Mouse (Mus musculus) intestine, embryonic 14.5 days (tissue): ENCODE measurements around the gene Slc44a5. TPM values are rescaled to one million over a fixed set of nuclear protein-coding genes. Genes with fewer than 3 reads are reported as not detected.
A peak's percentile ranks its signal among the peaks of the same experiment; 100 is the strongest.

ENCODE experiments used
- ATAC-seq: fragments of 200-750 bp; cut with Nextera tagmentation; replicated peaks from 2 replicates; pipeline ENCODE4 v1.8.0; 2017; ENCODE audit warnings: low read depth, moderate number of reproducible peaks, moderate TSS enrichment, moderate library complexity; ENCODE audit not compliant: low FRiP score, low TSS enrichment
- DNase-seq: peaks from one replicate; pipeline ENCODE4 v3.0.0-alpha.2; 2018; ENCODE audit warnings: low spot score
- H3K27ac ChIP-seq: fragments of 300-500 bp; sonication (generic); 2 replicates; pipeline ENCODE4 v1.5.1; 2014; ENCODE audit warnings: low read depth, mild to moderate bottlenecking, control low read depth
- H3K27me3 ChIP-seq: fragments of 300-500 bp; sonication (generic); replicated peaks from 2 replicates; pipeline ENCODE4 v1.6.1; 2014; ENCODE audit warnings: low read length, control low read depth; ENCODE audit not compliant: control insufficient read depth, insufficient read depth
- H3K36me3 ChIP-seq: fragments of 300-500 bp; sonication (generic); 2 replicates; pipeline ENCODE4 v1.6.1; 2014; ENCODE audit warnings: low read length, control low read depth; ENCODE audit not compliant: control insufficient read depth, insufficient read depth
- H3K4me1 ChIP-seq: fragments of 300-500 bp; sonication (generic); replicated peaks from 2 replicates; pipeline ENCODE4 v1.6.1; 2014; ENCODE audit warnings: low read length, control low read depth, mixed read lengths; ENCODE audit not compliant: control insufficient read depth, insufficient read depth
- H3K4me2 ChIP-seq: fragments of 300-500 bp; sonication (generic); 2 replicates; pipeline ENCODE4 v1.6.1; 2014; ENCODE audit warnings: low read length
- H3K4me3 ChIP-seq: fragments of 300-500 bp; sonication (generic); 2 replicates; pipeline ENCODE4 v1.5.1; 2014; ENCODE audit warnings: low read depth, low read length, control low read depth, mixed read lengths
- H3K9ac ChIP-seq: fragments of 300-500 bp; sonication (generic); 2 replicates; pipeline ENCODE4 v1.6.1; 2014; ENCODE audit warnings: mild to moderate bottlenecking, low read length
- H3K9me3 ChIP-seq: fragments of 300-500 bp; sonication (generic); 2 replicates; pipeline ENCODE4 v1.6.1; 2016; ENCODE audit warnings: low read length, control low read depth; ENCODE audit not compliant: control insufficient read depth
- WGBS: fragments of 180-500 bp; shearing (Covaris S2); extraction: QIAGEN DNeasy Blood & Tissue Kit; methylation state at CpG from one replicate; pipeline ENCODE4 v1.1.7; 2014; 5-methylcytosine and 5-hydroxymethylcytosine counted together
- polyA plus RNA-seq: library from polyadenylated mRNA; unstranded; fragments of >200 nt; fragmentation: Nextera tagmentation; extraction: Ambion mirVana; gene quantifications from 2 replicates; pipeline ENCODE4 v1.2.1, GENCODE M21; 2014

Gene Slc44a5
- polyA plus RNA-seq, 1 experiment from 2014 or later: 1.5 TPM

GRCm38 (mm10) chr3:154174031-154174430 lies 200.8 kb downstream of the Slc44a5 start:
- no peak overlapping the region for H3K4me2 ChIP-seq
- no peaks in the 10 kb centered on the region for H3K36me3 ChIP-seq
- no peak overlapping the region for H3K4me3 ChIP-seq
- no peaks in the 10 kb centered on the region for H3K4me1 ChIP-seq
- H3K27me3 ChIP-seq: no peaks in the 10 kb centered on the region
- H3K9ac ChIP-seq: no peak overlapping the region
- no peak for ATAC-seq
- H3K27ac ChIP-seq: no peak overlapping the region
- 53% methylated on average over 9 of the region's 9 CpGs for WGBS
- no peak for DNase-seq
- no peaks in the 10 kb centered on the region for H3K9me3 ChIP-seq

- 92% methylated on average over 7 of the region's 7 CpGs for WGBS
- no peak overlapping the region for H3K9ac ChIP-seq
- H3K4me3 ChIP-seq: no peak overlapping the region
- H3K27me3 ChIP-seq: no peaks in the 10 kb centered on the region
- peak; percentile 18 for DNase-seq
- H3K4me2 ChIP-seq: no peak overlapping the region
- H3K9me3 ChIP-seq: no peaks in the 10 kb centered on the region
- no peaks in the 10 kb centered on the region for H3K36me3 ChIP-seq
- no peak overlapping the region for H3K27ac ChIP-seq
- ATAC-seq: no peak
- H3K4me1 ChIP-seq: no peaks in the 10 kb centered on the region
These were observed 201.5 kb downstream of the Slc44a5 start for GRCm38 (mm10) chr3:154174766-154175165.

DNA sequence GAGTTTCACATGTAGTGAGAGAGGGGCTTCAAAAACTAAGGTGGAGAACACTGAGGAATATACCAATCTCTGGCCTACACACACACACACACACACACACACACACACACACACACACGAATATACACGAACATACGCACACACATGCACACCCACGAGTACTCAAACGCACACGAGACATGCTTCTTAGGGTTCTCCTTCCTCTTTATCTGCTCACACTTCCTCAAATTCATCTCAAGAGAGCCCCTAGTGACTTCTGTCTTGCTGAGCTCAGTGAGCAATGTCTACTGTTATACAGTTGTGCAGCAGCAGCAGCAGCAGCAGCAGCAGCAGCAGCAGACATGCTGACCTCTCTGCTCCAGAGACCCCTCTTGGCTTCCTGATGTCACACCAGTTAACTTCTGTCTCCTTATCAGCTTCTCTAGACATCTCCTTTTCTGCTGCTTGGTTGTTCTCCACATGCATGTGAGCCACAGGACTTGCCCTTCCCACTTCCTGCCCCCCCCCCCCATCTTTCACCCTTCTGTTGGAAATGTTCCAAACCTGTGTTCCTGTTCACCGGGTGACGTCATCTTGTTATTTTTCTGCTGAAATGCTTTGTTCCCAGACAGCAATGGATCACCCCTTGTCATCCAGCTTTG lies 204.5 kb downstream of the Slc44a5 start:
- H3K27ac ChIP-seq: no peak overlapping the region
- whole genome bisulfite sequencing: 79% methylated on average over 8 of the region's 8 CpGs
- DNase-seq: peak; percentile 47
- H3K9me3 ChIP-seq: no peaks in the 10 kb centered on the region
- no peak for ATAC-seq
- no peak overlapping the region for H3K4me3 ChIP-seq
- H3K27me3 ChIP-seq: no peaks in the 10 kb centered on the region
- H3K4me2 ChIP-seq: no peak overlapping the region
- H3K4me1 ChIP-seq: no peaks in the 10 kb centered on the region
- no peaks in the 10 kb centered on the region for H3K36me3 ChIP-seq
- H3K9ac ChIP-seq: no peak overlapping the region

GRCm38 (mm10) chr3:154179423-154179920 lies 206.2 kb downstream of the Slc44a5 start:
- Histone ChIP-seq H3K27me3 (no peaks in the 10 kb centered on the region), H3K9ac (no peak overlapping the region), H3K4me1 (no peaks in the 10 kb centered on the region), H3K9me3 (no peaks in the 10 kb centered on the region), H3K4me3 (no peak overlapping the region), H3K4me2 (no peak overlapping the region), H3K27ac (no peak overlapping the region), H3K36me3 (no peaks in the 10 kb centered on the region)
- WGBS: 89% methylated on average over 2 of the region's 3 CpGs
- DNase-seq (peak; percentile 51), ATAC-seq (no peak)

DNA sequence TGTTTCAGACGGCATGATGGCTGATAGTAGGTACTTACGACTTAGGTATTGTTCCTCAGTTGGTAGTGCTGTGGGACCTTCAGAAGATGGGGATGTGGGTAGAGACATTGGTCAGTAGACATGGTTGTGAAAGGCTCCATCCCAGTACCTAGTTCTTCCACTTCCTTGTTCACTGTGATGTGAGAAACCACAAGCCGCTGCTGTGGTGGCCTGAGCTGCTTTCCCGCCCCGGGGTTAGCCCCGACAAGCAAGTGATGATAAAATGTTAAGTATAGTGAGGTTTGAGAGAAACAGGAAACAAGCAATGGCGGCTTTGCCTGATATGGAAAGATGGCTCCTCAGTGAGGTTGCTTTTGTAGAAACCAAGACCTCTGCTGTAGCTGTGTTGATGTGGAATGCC lies 209.8 kb downstream of the Slc44a5 start:
- Histone ChIP-seq H3K9me3 (no peaks in the 10 kb centered on the region), H3K36me3 (no peaks in the 10 kb centered on the region), H3K9ac (no peak overlapping the region), H3K27ac (no peak overlapping the region), H3K4me3 (no peak overlapping the region), H3K4me2 (no peak overlapping the region), H3K4me1 (0 out of 2 replicates have a peak, but pooled peaks cover 4% of the 10 kb centered on the region), H3K27me3 (no peaks in the 10 kb centered on the region)
- DNase-seq (peak; percentile 35), ATAC-seq (no peak)
- WGBS: 88% methylated on average over 7 of the region's 7 CpGs

GRCm38 (mm10) chr3:154183957-154184356 lies 210.7 kb downstream of the Slc44a5 start:
- Histone ChIP-seq H3K27me3 (no peaks in the 10 kb centered on the region), H3K9ac (no peak overlapping the region), H3K27ac (no peak overlapping the region), H3K4me1 (peaks cover 10% of the 10 kb centered on the region), H3K4me2 (no peak overlapping the region), H3K9me3 (no peaks in the 10 kb centered on the region), H3K4me3 (no peak overlapping the region), H3K36me3 (no peaks in the 10 kb centered on the region)
- ATAC-seq: no peak
- whole genome bisulfite sequencing: 69% methylated on average over 9 of the region's 9 CpGs
- DNase-seq: no peak

DNA sequence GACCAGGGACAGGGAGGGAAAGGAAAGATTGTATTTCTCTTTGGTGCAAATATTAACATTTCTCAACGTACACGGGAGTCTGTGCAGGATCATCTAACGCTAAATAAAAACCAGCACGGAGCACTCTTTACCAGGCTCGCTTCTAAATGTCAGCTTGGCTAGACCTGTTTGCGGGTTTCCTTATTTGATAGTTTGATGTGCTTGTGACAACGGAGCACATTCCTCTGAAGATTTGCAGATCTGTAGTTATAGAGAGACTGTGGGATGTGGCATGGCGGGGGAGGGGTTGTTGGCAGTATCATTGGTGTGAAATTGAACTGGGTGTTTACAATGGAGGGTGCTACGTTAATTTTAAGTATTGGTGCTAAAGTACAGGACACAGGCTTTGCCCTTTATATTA lies 215.4 kb downstream of the Slc44a5 start:
- ATAC-seq (no peak), DNase-seq (no peak)
- Histone ChIP-seq H3K4me3 (no peak overlapping the region), H3K9me3 (no peaks in the 10 kb centered on the region), H3K36me3 (no peaks in the 10 kb centered on the region), H3K4me1 (peaks cover 19% of the 10 kb centered on the region), H3K9ac (no peak overlapping the region), H3K27me3 (no peaks in the 10 kb centered on the region), H3K27ac (no peak overlapping the region), H3K4me2 (no peak overlapping the region)
- WGBS: 22% methylated on average over 9 of the region's 9 CpGs

DNA sequence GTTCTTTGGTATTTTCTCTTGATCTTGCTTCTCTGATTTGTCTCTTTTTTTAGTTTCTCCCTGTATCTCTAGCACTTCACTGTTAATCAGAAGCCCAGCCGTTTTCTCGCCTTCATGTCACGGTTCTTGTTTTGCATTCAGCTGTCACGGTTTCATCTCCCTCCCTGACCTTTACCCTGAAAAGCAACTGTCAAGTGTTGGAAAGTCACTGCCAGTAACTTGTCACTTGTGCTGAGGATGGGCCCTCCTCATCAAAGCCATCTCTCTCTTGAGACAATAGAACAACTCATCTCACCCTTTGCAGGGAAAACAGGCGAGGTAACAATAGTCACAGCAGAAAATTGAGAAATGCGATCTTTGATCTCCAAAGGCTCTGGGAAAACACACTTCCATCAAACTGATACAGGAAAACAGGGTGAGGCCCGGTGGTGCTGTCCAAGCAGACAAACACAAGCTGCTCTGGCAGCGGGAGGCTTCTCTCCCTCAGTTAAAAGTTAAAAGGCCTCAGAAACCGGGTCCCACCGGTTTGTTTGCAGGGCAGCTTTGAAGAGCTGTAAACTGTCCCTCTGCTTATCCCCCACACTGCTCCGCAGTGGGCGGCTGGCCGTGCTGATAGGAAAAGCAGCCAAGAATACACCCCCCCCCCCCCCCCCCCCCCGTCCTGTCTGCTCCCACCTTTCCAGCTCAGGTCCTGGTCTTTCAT lies 219.2 kb downstream of the Slc44a5 start:
- Histone ChIP-seq H3K36me3 (no peaks in the 10 kb centered on the region), H3K27me3 (no peaks in the 10 kb centered on the region), H3K9me3 (no peaks in the 10 kb centered on the region), H3K4me1 (peaks cover 19% of the 10 kb centered on the region), H3K9ac (no peak overlapping the region), H3K27ac (no peak overlapping the region), H3K4me3 (no peak overlapping the region), H3K4me2 (no peak overlapping the region)
- no peak for DNase-seq
- WGBS: 18% methylated on average over 13 of the region's 14 CpGs
- ATAC-seq: no peak
